Mouse (Mus musculus) heart, adult 2 months (tissue): ENCODE results near the gene 1110008L16Rik. TPM values are rescaled to one million over a fixed set of nuclear protein-coding genes. Genes with fewer than 3 reads are reported as not detected.

Source experiments
- DNase-seq, 2 experiments: peaks; one replicate each; pipeline ENCODE4 v3.0.0; 2021
- H3K27ac ChIP-seq: fragments of 200-600 bp; 2 replicates; pipeline ENCODE4 v1.8.1; 2022
- H3K27me3 ChIP-seq: fragments of 200-500 bp; 2 replicates; pipeline ENCODE4 v1.6.1; 2012; ENCODE audit warnings: mild to moderate bottlenecking, low read length, inconsistent platforms, mixed read lengths; ENCODE audit not compliant: control insufficient read depth, insufficient read depth
- H3K36me3 ChIP-seq: fragments of 200-500 bp; 2 replicates; pipeline ENCODE4 v1.6.1; 2012; ENCODE audit warnings: low read length, inconsistent platforms; ENCODE audit not compliant: control insufficient read depth, insufficient read depth
- H3K4me1 ChIP-seq: fragments of 200-500 bp; 2 replicates; pipeline ENCODE4 v1.6.1; 2011; ENCODE audit warnings: low read length; ENCODE audit not compliant: control insufficient read depth, insufficient read depth
- H3K4me3 ChIP-seq: fragments of 200-600 bp; 2 replicates; pipeline ENCODE4 v1.8.1; 2022
- H3K79me2 ChIP-seq: fragments of 200-500 bp; replicated peaks from 2 replicates; pipeline ENCODE4 v1.6.1; 2012; ENCODE audit warnings: mild to moderate bottlenecking, inconsistent platforms, low read length, moderate library complexity, mixed read lengths; ENCODE audit not compliant: control insufficient read depth, insufficient read depth
- H3K9ac ChIP-seq: fragments of 200-500 bp; 2 replicates; pipeline ENCODE4 v1.6.1; 2012; ENCODE audit warnings: low read depth, mild to moderate bottlenecking, control low read depth, inconsistent platforms, low read length, mixed read lengths
- CTCF ChIP-seq: fragments of 200-600 bp; IDR thresholded peaks from 2 replicates; pipeline ENCODE4 v1.8.1; 2022; ENCODE audit warnings: antibody characterized with exemption, mild to moderate bottlenecking, moderate library complexity
- EP300 ChIP-seq: fragments of 200-500 bp; IDR thresholded peaks from 2 replicates; pipeline ENCODE4 v1.6.1; 2011; ENCODE audit warnings: low read depth, low read length, control low read depth; ENCODE audit not compliant: insufficient read depth
- POLR2A ChIP-seq: fragments of 200-500 bp; IDR thresholded peaks from 2 replicates; pipeline ENCODE4 v1.6.1; 2011; ENCODE audit warnings: mild to moderate bottlenecking, low read depth, low read length, control low read depth; ENCODE audit not compliant: insufficient read depth
- WGBS: fragments of 180-500 bp; shearing (Covaris S2); methylation state at CpG from one replicate; pipeline ENCODE4 v1.1.7; 2018; 5-methylcytosine and 5-hydroxymethylcytosine counted together
- intact Hi-C: fragments of 180-260 bp; cut with DNase I; formaldehyde crosslinking; loops from one replicate; pipeline ENCODE4 v1.15.1; 2025
- polyA plus RNA-seq: library from polyadenylated mRNA; depleted of rRNA; stranded (reverse); fragments of >200 nt; gene quantifications from 2 replicates; pipeline ENCODE4 v1.2.3, GENCODE M21; 2012; rRNA removed
- total RNA-seq, 2 experiments: library from RNA; stranded (reverse); gene quantifications; 2 replicates each; pipeline ENCODE4 v1.2.3; 2021

1110008L16Rik gene
- total and polyA plus RNA-seq, 3 experiments: 4.0 to 11.4 (median 9.8) TPM

DNA sequence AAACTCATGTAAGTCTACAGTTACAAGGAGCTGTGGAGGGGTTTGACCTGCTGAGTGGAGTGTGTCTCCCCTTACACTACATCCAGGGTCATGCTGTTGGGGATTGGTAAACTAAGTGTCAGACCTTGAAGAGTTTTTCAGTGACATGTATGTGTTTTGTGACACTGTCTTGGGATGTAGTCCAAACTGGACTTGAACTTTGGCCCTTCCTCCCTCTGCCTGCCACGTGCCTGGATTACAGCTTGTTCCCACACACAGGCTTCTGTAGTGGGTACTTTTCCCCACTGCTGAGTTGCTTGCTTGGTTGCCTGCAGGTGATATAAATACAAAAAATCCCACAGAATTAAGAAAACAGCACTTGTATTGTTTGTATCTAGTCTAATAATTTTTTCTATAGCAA is 116.4 kb downstream of the 1110008L16Rik start:
- Histone ChIP-seq H3K36me3 (peaks cover 13% of the 10 kb centered on the region), H3K4me1 (no peaks in the 10 kb centered on the region), H3K27me3 (no peaks in the 10 kb centered on the region), H3K27ac (no peak overlapping the region), H3K9ac (no peak overlapping the region), H3K4me3 (no peak overlapping the region), H3K79me2 (no peaks in the 10 kb centered on the region)
- 36% methylated on average over 1 of the region's 1 CpGs for WGBS
- intact Hi-C loops: no loop called here
- no peak for DNase-seq
- TF ChIP-seq CTCF (no peak), POLR2A (no peak), EP300 (no peak)

DNA sequence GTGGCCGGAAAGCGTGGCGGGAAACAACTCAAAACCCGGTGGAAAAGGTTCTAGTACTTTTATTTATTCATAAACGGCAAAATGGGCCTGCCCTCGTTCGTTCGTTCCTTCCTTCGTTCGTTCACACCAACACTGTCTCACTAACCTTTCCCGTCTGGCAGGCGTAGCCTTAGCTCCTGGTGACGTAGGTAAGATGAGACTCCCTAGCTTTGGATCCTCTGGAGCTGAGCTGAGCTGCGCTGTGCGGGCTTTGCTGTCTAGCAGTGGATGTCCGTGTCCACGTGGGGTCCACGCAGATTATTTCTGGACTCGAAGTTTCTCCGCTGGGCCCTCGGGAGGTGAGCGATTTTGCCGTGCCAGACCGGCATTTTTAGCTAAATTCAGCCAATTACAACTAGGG is 120.8 kb downstream of the 1110008L16Rik start:
- no peak overlapping the region for H3K27ac ChIP-seq
- H3K79me2 ChIP-seq: no peaks in the 10 kb centered on the region
- 91% methylated on average over 24 of the region's 24 CpGs for WGBS
- H3K9ac ChIP-seq: no peak overlapping the region
- peaks cover 8% of the 10 kb centered on the region for H3K36me3 ChIP-seq
- no peaks in the 10 kb centered on the region for H3K27me3 ChIP-seq
- TF ChIP-seq POLR2A (no peak), EP300 (no peak), CTCF (no peak)
- DNase-seq: no peak
- intact Hi-C loops: no loop called here
- H3K4me3 ChIP-seq: no peak overlapping the region
- H3K4me1 ChIP-seq: no peaks in the 10 kb centered on the region

DNA sequence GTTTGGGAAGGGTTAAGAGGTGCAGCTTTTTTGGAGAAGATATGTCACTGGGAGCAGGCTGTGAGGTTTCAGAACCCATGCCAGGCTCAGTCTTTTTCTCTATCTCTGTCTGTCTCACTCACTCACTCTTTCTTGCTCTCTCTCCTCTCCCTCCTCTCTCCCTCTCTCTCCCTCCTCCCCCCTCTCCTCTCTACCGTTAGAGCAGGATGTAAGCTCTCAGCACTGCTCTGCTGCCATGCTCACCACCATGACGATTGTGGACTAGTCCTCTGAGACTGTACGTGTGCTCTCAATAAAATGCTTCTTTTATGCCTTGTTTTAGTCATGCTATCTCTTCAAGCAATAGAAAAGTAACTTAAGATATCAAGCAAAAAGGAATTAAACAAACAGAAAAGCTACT is 122.7 kb downstream of the 1110008L16Rik start:
- DNase-seq: no peak
- no peaks in the 10 kb centered on the region for H3K27me3 ChIP-seq
- TF ChIP-seq CTCF: no peak
- no peak for TF ChIP-seq EP300
- TF ChIP-seq POLR2A: no peak
- peaks cover 5% of the 10 kb centered on the region; the same call in 1 of the 2 replicates for H3K36me3 ChIP-seq
- no peaks in the 10 kb centered on the region for H3K79me2 ChIP-seq
- no peaks in the 10 kb centered on the region for H3K4me1 ChIP-seq
- 26% methylated on average over 3 of the region's 3 CpGs for WGBS
- no peak overlapping the region for H3K27ac ChIP-seq
- intact Hi-C loops: no loop called here
- no peak overlapping the region for H3K9ac ChIP-seq
- H3K4me3 ChIP-seq: no peak overlapping the region

DNA sequence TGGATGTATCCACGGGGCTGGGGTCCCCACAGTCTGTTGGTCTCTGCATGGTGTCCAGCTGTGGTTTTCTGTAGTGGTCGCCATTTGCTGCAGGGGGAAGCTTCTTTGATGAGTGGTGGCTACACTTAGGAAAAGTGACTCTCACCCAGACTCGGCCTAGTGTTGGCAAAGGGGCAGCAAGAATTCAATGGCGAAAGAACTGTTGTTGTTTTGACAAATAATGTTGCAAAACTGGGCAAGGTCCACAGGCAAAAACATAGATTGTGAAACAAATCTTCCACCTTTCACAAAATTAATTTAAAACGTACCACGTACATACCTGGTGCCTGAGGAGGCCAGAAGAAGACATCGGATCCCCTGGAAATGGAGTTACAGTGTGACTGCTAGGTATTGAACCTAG is 126.9 kb downstream of the 1110008L16Rik start:
- no peaks in the 10 kb centered on the region for H3K27me3 ChIP-seq
- 91% methylated on average over 7 of the region's 7 CpGs for WGBS
- no peak overlapping the region for H3K9ac ChIP-seq
- no peaks in the 10 kb centered on the region for H3K79me2 ChIP-seq
- intact Hi-C loops: no loop called here
- no peaks in the 10 kb centered on the region for H3K36me3 ChIP-seq
- TF ChIP-seq POLR2A: no peak
- no peak for TF ChIP-seq EP300
- no peak for TF ChIP-seq CTCF
- H3K4me1 ChIP-seq: no peaks in the 10 kb centered on the region
- no peak overlapping the region for H3K27ac ChIP-seq
- no peak for DNase-seq
- H3K4me3 ChIP-seq: no peak overlapping the region

DNA sequence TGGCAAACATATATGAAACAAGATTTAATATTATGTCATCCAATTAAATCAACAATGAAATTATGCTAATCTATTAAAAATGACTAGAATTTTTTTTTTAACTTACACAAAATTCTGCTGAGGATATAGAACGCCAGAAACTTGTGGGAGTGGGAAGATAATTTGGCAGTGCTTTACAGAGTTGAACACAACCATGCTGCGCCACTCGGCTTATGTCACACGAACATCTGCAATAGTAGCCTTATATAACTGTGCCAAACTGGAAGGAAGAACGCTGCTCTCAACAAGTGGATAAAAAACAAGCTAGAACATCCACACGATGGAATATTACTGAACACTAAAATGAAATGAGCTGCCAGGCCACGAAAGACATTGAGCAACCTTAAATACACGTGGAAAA is 129.8 kb downstream of the 1110008L16Rik start:
- WGBS: 74% methylated on average over 8 of the region's 8 CpGs
- TF ChIP-seq CTCF: no peak
- no peak for TF ChIP-seq POLR2A
- no peaks in the 10 kb centered on the region for H3K4me1 ChIP-seq
- intact Hi-C loops: no loop called here
- no peaks in the 10 kb centered on the region for H3K36me3 ChIP-seq
- H3K9ac ChIP-seq: no peak overlapping the region
- no peak overlapping the region for H3K4me3 ChIP-seq
- H3K79me2 ChIP-seq: no peaks in the 10 kb centered on the region
- no peaks in the 10 kb centered on the region for H3K27me3 ChIP-seq
- no peak overlapping the region for H3K27ac ChIP-seq
- no peak for DNase-seq

DNA sequence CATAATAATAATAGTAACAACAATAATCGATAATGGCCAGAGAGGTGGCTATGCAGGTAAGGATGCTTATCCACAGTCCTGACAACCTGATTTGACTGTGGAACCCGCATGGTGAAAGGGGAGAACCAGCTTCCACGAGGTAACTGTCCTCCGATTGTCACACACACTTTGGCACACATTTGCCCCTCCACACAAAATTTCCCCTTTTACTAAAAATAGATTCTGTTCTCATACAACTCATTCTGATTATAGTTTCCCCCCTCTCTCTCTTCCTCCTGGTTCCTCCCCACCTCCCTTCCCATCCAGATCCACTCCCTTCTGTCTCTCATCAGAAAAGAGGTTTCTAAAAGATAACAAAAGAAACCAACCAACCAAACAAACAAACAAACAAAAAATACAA is 130.6 kb downstream of the 1110008L16Rik start:
- DNase-seq: no peak
- Histone ChIP-seq H3K4me3 (no peak overlapping the region), H3K27ac (no peak overlapping the region), H3K36me3 (no peaks in the 10 kb centered on the region), H3K27me3 (no peaks in the 10 kb centered on the region), H3K4me1 (no peaks in the 10 kb centered on the region), H3K9ac (no peak overlapping the region), H3K79me2 (no peaks in the 10 kb centered on the region)
- TF ChIP-seq CTCF (no peak), POLR2A (no peak), EP300 (no peak)
- 68% methylated on average over 4 of the region's 4 CpGs for whole genome bisulfite sequencing
- intact Hi-C loops: no loop called here

Other genes with a start within 250 kb of the 1110008L16Rik start
- gene 2700097O09Rik, start 219.5 kb upstream of the 1110008L16Rik start, total RNA-seq: 1 to 10 TPM; 7.7 to 9.3 TPM
- 8.0 and 16.1 TPM in 2 replicates for gene 2700097O09Rik, start 219.5 kb upstream of the 1110008L16Rik start, polyA plus RNA-seq
- 10 to 100 TPM; 89.7 to 99.9 TPM for gene Srp54a, start 219.3 kb upstream of the 1110008L16Rik start, total RNA-seq
- gene Srp54a, start 219.3 kb upstream of the 1110008L16Rik start, polyA plus RNA-seq: 14.7 and 23.8 TPM in 2 replicates
- gene Fam177a, start 175.1 kb upstream of the 1110008L16Rik start, total RNA-seq: 10 to 100 TPM in 1 of 2 experiments, 1 to 10 TPM in 1; 8.0 to 13.6 TPM
- gene Fam177a, start 175.1 kb upstream of the 1110008L16Rik start, polyA plus RNA-seq: 6.2 and 7.3 TPM in 2 replicates
- 10 to 100 TPM; 37.8 to 39.3 TPM for gene Srp54b, start 144.5 kb upstream of the 1110008L16Rik start, total RNA-seq
- 11.3 and 25.9 TPM in 2 replicates for gene Srp54b, start 144.5 kb upstream of the 1110008L16Rik start, polyA plus RNA-seq
- 1 to 10 TPM; 1.2 to 5.4 TPM for gene 1700047I17Rik2, start 100.0 kb upstream of the 1110008L16Rik start, total RNA-seq
- 1.7 TPM in 1 of 2 replicates, not detected in the other for gene 1700047I17Rik2, start 100.0 kb upstream of the 1110008L16Rik start, polyA plus RNA-seq
- 10 to 100 TPM; 28.8 to 31.7 TPM for gene Srp54c, start 69.4 kb upstream of the 1110008L16Rik start, total RNA-seq
- gene Srp54c, start 69.4 kb upstream of the 1110008L16Rik start, polyA plus RNA-seq: 12.1 and 23.9 TPM in 2 replicates
- gene Ppp2r3c, start 3.4 kb downstream of the 1110008L16Rik start, total RNA-seq: 10 to 100 TPM in 1 of 2 experiments, 1 to 10 TPM in 1; 8.0 to 11.8 TPM
- gene Ppp2r3c, start 3.4 kb downstream of the 1110008L16Rik start, polyA plus RNA-seq: 2.5 and 4.4 TPM in 2 replicates
- gene Psma6, start 84.6 kb downstream of the 1110008L16Rik start, total RNA-seq: 100 to 1,000 TPM; 140 to 163 TPM
- 70.9 and 117 TPM in 2 replicates for gene Psma6, start 84.6 kb downstream of the 1110008L16Rik start, polyA plus RNA-seq
- gene Nfkbia, start 193.1 kb downstream of the 1110008L16Rik start, total RNA-seq: 10 to 100 TPM; 65.7 to 80.3 TPM
- 86.0 and 106 TPM in 2 replicates for gene Nfkbia, start 193.1 kb downstream of the 1110008L16Rik start, polyA plus RNA-seq